Mouse (Mus musculus): ENCODE results near the gene Mast2. TPM values are rescaled to one million over a fixed set of nuclear protein-coding genes. Genes with fewer than 3 reads are reported as not detected.

Mast2 gene
- polyA plus RNA-seq, 1 experiment from 2014 or later, result 72.5 TPM

- peaks cover 13% of the 10 kb centered on the region for H3K36me3 ChIP-seq (ENCODE audit: control insufficient read depth, insufficient read depth, low read length)
- no peak overlapping the region for H3K9ac ChIP-seq (replicated peaks; ENCODE audit: low read depth, low read length)
- 96% methylated on average over 3 of the region's 3 CpGs for WGBS
- H3K9me3 ChIP-seq (ENCODE audit: control insufficient read depth, low read length), result no peaks in the 10 kb centered on the region
- H3K4me1 ChIP-seq (ENCODE audit: control insufficient read depth, insufficient read depth, low read length), result no peaks in the 10 kb centered on the region
- no peak overlapping the region for H3K4me3 ChIP-seq (ENCODE audit: low read depth, low read length)
- H3K27ac ChIP-seq (ENCODE audit: low read depth, low read length), result no peak overlapping the region
- no peak overlapping the region for H3K4me2 ChIP-seq (ENCODE audit: low read depth, low read length)
- no peak for ATAC-seq (ENCODE audit: low read depth)
- no peaks in the 10 kb centered on the region for H3K27me3 ChIP-seq (ENCODE audit: control insufficient read depth, insufficient read depth, low read length)
Observed at GRCm38 (mm10) chr4:116329256-116329655, 134.7 kb downstream of the Mast2 start.

GRCm38 (mm10) chr4:116322127-116322526 lies 141.9 kb downstream of the Mast2 start:
- WGBS, result 92% methylated on average over 6 of the region's 6 CpGs
- H3K4me1 ChIP-seq (ENCODE audit: control insufficient read depth, insufficient read depth, low read length), result no peaks in the 10 kb centered on the region

GRCm38 (mm10) chr4:116317575-116317974 lies 146.4 kb downstream of the Mast2 start:
- H3K36me3 ChIP-seq (ENCODE audit: control insufficient read depth, insufficient read depth, low read length), result peaks cover 59% of the 10 kb centered on the region

More at GRCm38 (mm10) chr4:116322127-116322526, 141.9 kb downstream of the Mast2 start:
- Histone ChIP-seq H3K27ac (ENCODE audit: low read depth, low read length) (no peak overlapping the region), H3K36me3 (ENCODE audit: control insufficient read depth, insufficient read depth, low read length) (peaks cover 43% of the 10 kb centered on the region), H3K4me3 (ENCODE audit: low read depth, low read length) (no peak overlapping the region), H3K4me2 (ENCODE audit: low read depth, low read length) (no peak overlapping the region), H3K27me3 (ENCODE audit: control insufficient read depth, insufficient read depth, low read length) (no peaks in the 10 kb centered on the region), H3K9ac (replicated peaks; ENCODE audit: low read depth, low read length) (no peak overlapping the region), H3K9me3 (ENCODE audit: control insufficient read depth, low read length) (no peaks in the 10 kb centered on the region)
- no peak for ATAC-seq (ENCODE audit: low read depth)

GRCm38 (mm10) chr4:116304551-116304950 lies 159.4 kb downstream of the Mast2 start:
- H3K4me3 ChIP-seq (ENCODE audit: low read depth, low read length), result no peak overlapping the region
- H3K4me1 ChIP-seq (ENCODE audit: control insufficient read depth, insufficient read depth, low read length), result no peaks in the 10 kb centered on the region
- no peak overlapping the region for H3K27ac ChIP-seq (ENCODE audit: low read depth, low read length)
- ATAC-seq (ENCODE audit: low read depth), result no peak
- H3K27me3 ChIP-seq (ENCODE audit: control insufficient read depth, insufficient read depth, low read length), result no peaks in the 10 kb centered on the region
- H3K9me3 ChIP-seq (ENCODE audit: control insufficient read depth, low read length), result no peaks in the 10 kb centered on the region
- 14% methylated on average over 1 of the region's 1 CpGs for WGBS
- no peak overlapping the region for H3K4me2 ChIP-seq (ENCODE audit: low read depth, low read length)
- peaks cover 48% of the 10 kb centered on the region for H3K36me3 ChIP-seq (ENCODE audit: control insufficient read depth, insufficient read depth, low read length)
- H3K9ac ChIP-seq (replicated peaks; ENCODE audit: low read depth, low read length), result no peak overlapping the region

More at GRCm38 (mm10) chr4:116317575-116317974, 146.4 kb downstream of the Mast2 start:
- no peak overlapping the region for H3K4me3 ChIP-seq (ENCODE audit: low read depth, low read length)
- H3K9ac ChIP-seq (replicated peaks; ENCODE audit: low read depth, low read length), result no peak overlapping the region
- ATAC-seq (ENCODE audit: low read depth), result no peak
- 96% methylated on average over 4 of the region's 4 CpGs for WGBS
- H3K27me3 ChIP-seq (ENCODE audit: control insufficient read depth, insufficient read depth, low read length), result no peaks in the 10 kb centered on the region
- no peak overlapping the region for H3K4me2 ChIP-seq (ENCODE audit: low read depth, low read length)
- H3K4me1 ChIP-seq (ENCODE audit: control insufficient read depth, insufficient read depth, low read length), result no peaks in the 10 kb centered on the region
- no peak overlapping the region for H3K27ac ChIP-seq (ENCODE audit: low read depth, low read length)
- H3K9me3 ChIP-seq (ENCODE audit: control insufficient read depth, low read length), result no peaks in the 10 kb centered on the region

GRCm38 (mm10) chr4:116300878-116301355 lies 163.1 kb downstream of the Mast2 start:
- ATAC-seq (ENCODE audit: low read depth), result peak; percentile 14; the same call in 1 of the 2 replicates
- Histone ChIP-seq H3K27ac (ENCODE audit: low read depth, low read length) (no peak overlapping the region), H3K36me3 (ENCODE audit: control insufficient read depth, insufficient read depth, low read length) (peaks cover 22% of the 10 kb centered on the region; the same call in 1 of the 2 replicates), H3K9ac (replicated peaks; ENCODE audit: low read depth, low read length) (no peak overlapping the region), H3K4me1 (ENCODE audit: control insufficient read depth, insufficient read depth, low read length) (no peaks in the 10 kb centered on the region), H3K9me3 (ENCODE audit: control insufficient read depth, low read length) (no peaks in the 10 kb centered on the region), H3K4me3 (ENCODE audit: low read depth, low read length) (no peak overlapping the region), H3K4me2 (ENCODE audit: low read depth, low read length) (no peak overlapping the region), H3K27me3 (ENCODE audit: control insufficient read depth, insufficient read depth, low read length) (no peaks in the 10 kb centered on the region)
- WGBS, result 76% methylated on average over 4 of the region's 4 CpGs

- no peak overlapping the region for H3K27ac ChIP-seq (ENCODE audit: low read depth, low read length)
- no peak overlapping the region for H3K9ac ChIP-seq (replicated peaks; ENCODE audit: low read depth, low read length)
- H3K36me3 ChIP-seq (ENCODE audit: control insufficient read depth, insufficient read depth, low read length), result peaks cover 39% of the 10 kb centered on the region
- no peaks in the 10 kb centered on the region for H3K4me1 ChIP-seq (ENCODE audit: control insufficient read depth, insufficient read depth, low read length)
- 88% methylated on average over 12 of the region's 12 CpGs for WGBS
- no peaks in the 10 kb centered on the region for H3K27me3 ChIP-seq (ENCODE audit: control insufficient read depth, insufficient read depth, low read length)
- no peak overlapping the region for H3K4me2 ChIP-seq (ENCODE audit: low read depth, low read length)
- no peak overlapping the region for H3K4me3 ChIP-seq (ENCODE audit: low read depth, low read length)
- no peaks in the 10 kb centered on the region for H3K9me3 ChIP-seq (ENCODE audit: control insufficient read depth, low read length)
- ATAC-seq (ENCODE audit: low read depth), result no peak
Observed at GRCm38 (mm10) chr4:116293296-116293695, 170.7 kb downstream of the Mast2 start.

GRCm38 (mm10) chr4:116291561-116291960 lies 172.4 kb downstream of the Mast2 start:
- WGBS, result 91% methylated on average over 6 of the region's 6 CpGs
- H3K27me3 ChIP-seq (ENCODE audit: control insufficient read depth, insufficient read depth, low read length), result no peaks in the 10 kb centered on the region
- H3K27ac ChIP-seq (ENCODE audit: low read depth, low read length), result no peak overlapping the region
- no peaks in the 10 kb centered on the region for H3K4me1 ChIP-seq (ENCODE audit: control insufficient read depth, insufficient read depth, low read length)
- no peaks in the 10 kb centered on the region for H3K9me3 ChIP-seq (ENCODE audit: control insufficient read depth, low read length)
- H3K4me2 ChIP-seq (ENCODE audit: low read depth, low read length), result no peak overlapping the region
- no peak overlapping the region for H3K9ac ChIP-seq (replicated peaks; ENCODE audit: low read depth, low read length)
- H3K4me3 ChIP-seq (ENCODE audit: low read depth, low read length), result no peak overlapping the region
- peaks cover 49% of the 10 kb centered on the region for H3K36me3 ChIP-seq (ENCODE audit: control insufficient read depth, insufficient read depth, low read length)
- no peak for ATAC-seq (ENCODE audit: low read depth)

GRCm38 (mm10) chr4:116282211-116282610 lies 181.8 kb downstream of the Mast2 start:
- H3K4me2 ChIP-seq (ENCODE audit: low read depth, low read length), result no peak overlapping the region
- no peak overlapping the region for H3K4me3 ChIP-seq (ENCODE audit: low read depth, low read length)
- H3K9me3 ChIP-seq (ENCODE audit: control insufficient read depth, low read length), result no peaks in the 10 kb centered on the region
- 64% methylated on average over 2 of the region's 2 CpGs for WGBS
- H3K27me3 ChIP-seq (ENCODE audit: control insufficient read depth, insufficient read depth, low read length), result no peaks in the 10 kb centered on the region
- no peak overlapping the region for H3K27ac ChIP-seq (ENCODE audit: low read depth, low read length)
- no peak overlapping the region for H3K9ac ChIP-seq (replicated peaks; ENCODE audit: low read depth, low read length)
- no peak for ATAC-seq (ENCODE audit: low read depth)
- H3K4me1 ChIP-seq (ENCODE audit: control insufficient read depth, insufficient read depth, low read length), result no peaks in the 10 kb centered on the region
- peaks cover 15% of the 10 kb centered on the region for H3K36me3 ChIP-seq (ENCODE audit: control insufficient read depth, insufficient read depth, low read length)

GRCm38 (mm10) chr4:116268220-116268619 lies 195.8 kb downstream of the Mast2 start:
- H3K27me3 ChIP-seq (ENCODE audit: control insufficient read depth, insufficient read depth, low read length), result no peaks in the 10 kb centered on the region
- WGBS, result 94% methylated on average over 6 of the region's 6 CpGs
- H3K27ac ChIP-seq (ENCODE audit: low read depth, low read length), result no peak overlapping the region
- no peak overlapping the region for H3K4me3 ChIP-seq (ENCODE audit: low read depth, low read length)
- peaks cover 14% of the 10 kb centered on the region for H3K36me3 ChIP-seq (ENCODE audit: control insufficient read depth, insufficient read depth, low read length)
- ATAC-seq (ENCODE audit: low read depth), result no peak
- H3K9ac ChIP-seq (replicated peaks; ENCODE audit: low read depth, low read length), result no peak overlapping the region
- H3K4me2 ChIP-seq (ENCODE audit: low read depth, low read length), result no peak overlapping the region
- no peaks in the 10 kb centered on the region for H3K9me3 ChIP-seq (ENCODE audit: control insufficient read depth, low read length)
- no peaks in the 10 kb centered on the region for H3K4me1 ChIP-seq (ENCODE audit: control insufficient read depth, insufficient read depth, low read length)
